Comparison of ENCODE assay signal across 18 mouse cellular contexts in the genomic region with DNA sequence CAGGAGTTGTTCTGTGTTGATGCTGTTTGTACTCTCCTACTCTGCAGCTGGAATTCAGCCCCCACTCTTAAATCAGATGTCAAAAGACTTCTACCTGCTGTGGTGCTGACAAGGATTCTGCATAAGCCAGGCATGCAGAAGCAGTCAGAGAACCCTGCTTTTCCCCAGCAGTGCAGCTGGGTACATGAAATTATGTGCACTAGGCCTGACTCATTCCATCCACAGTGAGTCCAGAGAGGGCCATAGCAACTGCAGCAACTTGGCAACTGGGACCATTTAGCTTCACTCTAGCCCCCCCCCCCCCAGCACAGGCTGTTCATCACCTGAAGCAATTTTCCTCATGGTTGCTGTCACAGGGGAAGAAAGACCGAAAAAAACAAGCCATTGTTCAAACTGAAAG.
DNase-seq lines count a peak whose midpoint lies in the region; ATAC-seq and TF ChIP-seq lines count a peak whose summit lies in the region.
"Had no signal": no experiment of that assay in that cellular context is flagged by ENCODE, and none has a peak within 500 bp of the region (broad histone marks: within the 10 kb centered on the region; RNA-seq: fewer than 3 reads in every experiment).

No protein-coding gene starts in this region.

- no peaks in the 10 kb centered on the region for H3K27me3 ChIP-seq in midbrain, postnatal 0 days (ENCODE audit: insufficient read depth, low read length)
- no peaks in the 10 kb centered on the region for H3K27me3 ChIP-seq in midbrain, embryonic 15.5 days (replicated peaks)
- H3K27me3 ChIP-seq in neural tube, embryonic 14.5 days (ENCODE audit: control insufficient read depth, insufficient read depth, low read length), result no peaks in the 10 kb centered on the region
- H3K27me3 ChIP-seq: forebrain, embryonic 13.5 days; forebrain, embryonic 15.5 days had no signal

- no peak for TF ChIP-seq CTCF in midbrain, postnatal 0 days (IDR thresholded peaks at IDR 0.05)

- H3K9ac ChIP-seq in midbrain, postnatal 0 days (replicated peaks; ENCODE audit: low read length, poor library complexity, severe bottlenecking), result no peak overlapping the region
- H3K9ac ChIP-seq in midbrain, embryonic 15.5 days, result no peak overlapping the region
- H3K9ac ChIP-seq in neural tube, embryonic 14.5 days (replicated peaks; ENCODE audit: low read depth, low read length), result no peak overlapping the region
- H3K9ac ChIP-seq: embryonic facial prominence, embryonic 12.5 days; forebrain, embryonic 13.5 days; forebrain, embryonic 15.5 days had no signal

- 83% methylated on average over 1 of the region's 1 CpGs for WGBS in midbrain, postnatal 0 days
- WGBS in midbrain, embryonic 15.5 days, result 71% methylated on average over 1 of the region's 1 CpGs
- WGBS in neural tube, embryonic 14.5 days, result 50% methylated on average over 1 of the region's 1 CpGs

- intact Hi-C loops in left cerebral cortex, postnatal 10 days (cut with DNase I), result no loop called here

- H3K36me3 ChIP-seq in midbrain, postnatal 0 days (ENCODE audit: insufficient read depth, low read length), result no peaks in the 10 kb centered on the region
- no peaks in the 10 kb centered on the region for H3K36me3 ChIP-seq in midbrain, embryonic 15.5 days (replicated peaks)
- H3K36me3 ChIP-seq in neural tube, embryonic 14.5 days (ENCODE audit: control insufficient read depth, insufficient read depth, low read length), result no peaks in the 10 kb centered on the region
- H3K36me3 ChIP-seq: embryonic facial prominence, embryonic 10.5 days; embryonic facial prominence, embryonic 12.5 days; forebrain, embryonic 15.5 days had no signal

- H3K9me3 ChIP-seq in midbrain, postnatal 0 days (ENCODE audit: low read length), result no peaks in the 10 kb centered on the region
- H3K9me3 ChIP-seq in midbrain, embryonic 15.5 days, result no peaks in the 10 kb centered on the region
- H3K9me3 ChIP-seq in neural tube, embryonic 14.5 days (ENCODE audit: control insufficient read depth, low read length), result no peaks in the 10 kb centered on the region
- H3K9me3 ChIP-seq: embryonic facial prominence, embryonic 10.5 days; embryonic facial prominence, embryonic 12.5 days; forebrain, embryonic 13.5 days; forebrain, embryonic 15.5 days had no signal

- H3K4me2 ChIP-seq in midbrain, postnatal 0 days (ENCODE audit: low read depth, low read length, poor library complexity, severe bottlenecking), result no peak overlapping the region
- no peak overlapping the region for H3K4me2 ChIP-seq in midbrain, embryonic 15.5 days
- no peak overlapping the region for H3K4me2 ChIP-seq in neural tube, embryonic 14.5 days (ENCODE audit: low read depth, low read length)
- H3K4me2 ChIP-seq: embryonic facial prominence, embryonic 12.5 days; forebrain, embryonic 13.5 days; forebrain, embryonic 15.5 days had no signal

- H3K4me1 ChIP-seq in midbrain, postnatal 0 days (ENCODE audit: insufficient read depth, low read length), result no peaks in the 10 kb centered on the region
- no peaks in the 10 kb centered on the region for H3K4me1 ChIP-seq in midbrain, embryonic 15.5 days
- 0 out of 2 replicates have a peak, but pooled peaks cover 3% of the 10 kb centered on the region for H3K4me1 ChIP-seq in neural tube, embryonic 14.5 days (ENCODE audit: control insufficient read depth, insufficient read depth, low read length)
- H3K4me1 ChIP-seq: embryonic facial prominence, embryonic 10.5 days; embryonic facial prominence, embryonic 12.5 days; forebrain, embryonic 13.5 days; forebrain, embryonic 15.5 days had no signal

- no peak for ATAC-seq in midbrain, postnatal 0 days (ENCODE audit: low FRiP score)
- no peak for ATAC-seq in midbrain, embryonic 15.5 days (replicated peaks)
- peak; percentile 75 for ATAC-seq in neural tube, embryonic 14.5 days (ENCODE audit: low read depth)
- ATAC-seq: forebrain, embryonic 13.5 days; forebrain, embryonic 15.5 days had no signal

- peak; percentile 8 for DNase-seq in midbrain, postnatal 0 days (ENCODE audit: low spot score)
- DNase-seq in brain, adult 2 months (ENCODE audit: low read depth, low spot score), result peak; percentile 42
- no peak for DNase-seq in left cerebral cortex, postnatal 10 days (ENCODE audit: extremely low spot score in 1 of 2, low spot score in 2 of 2)
- no peak for DNase-seq in gastrocnemius, adult 18-20 months (ENCODE audit: low spot score)
- DNase-seq: adrenal gland, adult 2 months; adrenal gland, postnatal 10 days; adrenal gland, postnatal 25 days; cerebellum, adult 11-12 months; cerebellum, adult 2 months; cerebellum, adult 9-10 months; cerebellum, postnatal 10 days; cerebellum, postnatal 25 days had no signal

- H3K27ac ChIP-seq in midbrain, postnatal 0 days (ENCODE audit: low read depth, low read length), result no peak overlapping the region
- no peak overlapping the region for H3K27ac ChIP-seq in midbrain, embryonic 15.5 days
- no peak overlapping the region for H3K27ac ChIP-seq in neural tube, embryonic 14.5 days (ENCODE audit: low read depth, low read length)
- H3K27ac ChIP-seq: embryonic facial prominence, embryonic 10.5 days; embryonic facial prominence, embryonic 12.5 days; forebrain, embryonic 13.5 days; forebrain, embryonic 15.5 days had no signal

- H3K4me3 ChIP-seq in midbrain, postnatal 0 days (ENCODE audit: low read depth, low read length), result no peak overlapping the region
- H3K4me3 ChIP-seq in midbrain, embryonic 15.5 days, result no peak overlapping the region
- no peak overlapping the region for H3K4me3 ChIP-seq in neural tube, embryonic 14.5 days (ENCODE audit: low read depth, low read length)
- H3K4me3 ChIP-seq: embryonic facial prominence, embryonic 10.5 days; embryonic facial prominence, embryonic 12.5 days; forebrain, embryonic 13.5 days; forebrain, embryonic 15.5 days had no signal

Comparison
In these comparisons a context has a peak if more than half of its experiments do, and no peak if none do; other contexts are left out.
1. DNase-seq: peak in midbrain, postnatal 0 days (single experiment) and brain, adult 2 months (single experiment); none in left cerebral cortex, postnatal 10 days (0 of 2) and gastrocnemius, adult 18-20 months (single experiment).